Comparison of ENCODE assay signal across 7 mouse cellular contexts in the genomic region with DNA sequence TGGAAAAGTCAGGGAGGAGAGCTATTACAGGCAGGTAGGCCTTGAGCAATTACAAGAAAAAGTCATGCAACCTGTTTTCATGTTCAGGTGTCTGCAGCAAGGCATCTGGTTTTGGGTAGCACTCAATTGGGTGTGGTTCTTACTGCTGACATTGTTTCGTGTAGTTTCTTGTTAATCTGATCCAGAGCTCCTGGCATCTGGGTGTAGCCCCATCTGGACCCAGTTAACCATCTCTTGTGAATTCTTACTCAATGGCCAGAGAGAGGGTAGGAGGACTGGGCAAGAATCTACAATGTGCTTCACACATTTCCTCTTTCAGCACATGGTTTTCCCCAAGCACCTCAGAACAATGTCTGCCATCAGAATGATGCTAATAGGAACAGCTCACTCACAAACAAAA.
DNase-seq lines count a peak whose midpoint lies in the region; ATAC-seq lines count a peak whose summit lies in the region.
"Not testable (repeated sequence)": the region's sequence is repeated elsewhere in the genome, so short reads cannot be mapped to it uniquely, and the experiment has no call there.

No protein-coding gene starts in this region.

- DNase-seq in 3T3-L1 (ENCODE audit: low read depth, low spot score) (peak; percentile 59), adipocyte (ENCODE audit: low spot score) (peak; percentile 10)
- peak; percentile 17 for DNase-seq in embryo, embryonic 11 days
- peak; percentile 62 for DNase-seq in embryonic facial prominence, embryonic 11.5 days (ENCODE audit: low spot score)
- peak; percentile 65 for DNase-seq in forelimb bud, embryonic 11.5 days (ENCODE audit: low read depth, low spot score)
- peak; percentile 51 for DNase-seq in limb, embryonic 10.5 days (ENCODE audit: low spot score)

- 32% methylated on average over 1 of the region's 1 CpGs for WGBS in embryonic facial prominence, embryonic 11.5 days
- 7% methylated on average over 1 of the region's 1 CpGs for WGBS in limb, embryonic 10.5 days
- 10% methylated on average over 1 of the region's 1 CpGs for WGBS in limb, embryonic 13.5 days

- H3K9me3 ChIP-seq in embryonic facial prominence, embryonic 11.5 days (replicated peaks; ENCODE audit: control insufficient read depth, low read length); limb, embryonic 10.5 days (replicated peaks); limb, embryonic 13.5 days: not testable (repeated sequence)

- ATAC-seq in embryonic facial prominence, embryonic 11.5 days (replicated peaks; ENCODE audit: insufficient number of reproducible peaks, low FRiP score, low TSS enrichment, low read depth), result peak; percentile 65; the same call in 1 of the 2 replicates
- ATAC-seq in limb, embryonic 13.5 days (ENCODE audit: low FRiP score, low read depth), result peak; percentile 73; the same call in 1 of the 2 replicates

- not testable (repeated sequence) for H3K36me3 ChIP-seq in embryonic facial prominence, embryonic 11.5 days (replicated peaks; ENCODE audit: control insufficient read depth, insufficient read depth, low read depth, low read length); limb, embryonic 10.5 days; limb, embryonic 13.5 days

- H3K27ac ChIP-seq in embryonic facial prominence, embryonic 11.5 days (replicated peaks; ENCODE audit: low read depth, low read length); limb, embryonic 10.5 days; limb, embryonic 13.5 days: not testable (repeated sequence)

- H3K27me3 ChIP-seq in embryonic facial prominence, embryonic 11.5 days (ENCODE audit: control insufficient read depth, insufficient read depth, low read length), result not testable (repeated sequence)
- peaks cover 16% of the 10 kb centered on the region; the same call in 1 of the 2 replicates for H3K27me3 ChIP-seq in limb, embryonic 10.5 days (ENCODE audit: low read depth, poor library complexity, severe bottlenecking)
- peaks cover 23% of the 10 kb centered on the region for H3K27me3 ChIP-seq in limb, embryonic 13.5 days

- H3K4me1 ChIP-seq in embryonic facial prominence, embryonic 11.5 days (ENCODE audit: control insufficient read depth, insufficient read depth, low read length); limb, embryonic 10.5 days; limb, embryonic 13.5 days: not testable (repeated sequence)

- not testable (repeated sequence) for H3K4me2 ChIP-seq in embryonic facial prominence, embryonic 11.5 days (ENCODE audit: low read depth, low read length); limb, embryonic 13.5 days (replicated peaks)

- H3K4me3 ChIP-seq in embryonic facial prominence, embryonic 11.5 days (ENCODE audit: low read depth, low read length); limb, embryonic 10.5 days; limb, embryonic 13.5 days: not testable (repeated sequence)

- not testable (repeated sequence) for H3K9ac ChIP-seq in embryonic facial prominence, embryonic 11.5 days (replicated peaks; ENCODE audit: low read length); limb, embryonic 13.5 days

Comparison
In these comparisons a context has a peak if more than half of its experiments do, and no peak if none do; other contexts are left out.
1. DNase-seq: peak in every context shown above with its lines; median percentile 65 in forelimb bud, embryonic 11.5 days; 62 in embryonic facial prominence, embryonic 11.5 days; 59 in 3T3-L1; 51 in limb, embryonic 10.5 days; 17 in embryo, embryonic 11 days; 10 in adipocyte.